Mouse (Mus musculus) cerebellum, adult 8-10 months (tissue): Measurements from ENCODE around the gene Gjc2.

Experiments
- DNase-seq: peaks from one replicate; pipeline ENCODE4 v3.0.0; 2022

Gene Gjc2

GRCm38 (mm10) chr11:59202081-59202995, 19.3 kb upstream of the Gjc2 start, which contains the start of gene Mrpl55:
Gene Mrpl55, plus strand, starts transcription at chr11:59202486.
- DNase-seq = peak; percentile 90

- no peak for DNase-seq
Measured at GRCm38 (mm10) chr11:59201216-59202002, 18.4 kb upstream of the Gjc2 start.

- no peak for DNase-seq
Measured at GRCm38 (mm10) chr11:59196230-59196629, 13.2 kb upstream of the Gjc2 start.

- DNase-seq = no peak
Measured at GRCm38 (mm10) chr11:59192059-59192386, 9.0 kb upstream of the Gjc2 start, which contains the start of gene Guk1. Gene Guk1, minus strand, starts transcription at chr11:59192212.

GRCm38 (mm10) chr11:59191231-59192058, 8.4 kb upstream of the Gjc2 start:
- DNase-seq = peak; percentile 88

GRCm38 (mm10) chr11:59187706-59188105, 4.7 kb upstream of the Gjc2 start:
- no peak for DNase-seq

GRCm38 (mm10) chr11:59185490-59185889, 2.5 kb upstream of the Gjc2 start:
- DNase-seq = no peak

GRCm38 (mm10) chr11:59183821-59184220, 808 bp upstream of the Gjc2 start:
- no peak for DNase-seq

GRCm38 (mm10) chr11:59176921-59177320, 6.1 kb downstream of the Gjc2 start:
- DNase-seq = no peak

GRCm38 (mm10) chr11:59176475-59176874, 6.5 kb downstream of the Gjc2 start:
- no peak for DNase-seq

GRCm38 (mm10) chr11:59174189-59174838, 8.7 kb downstream of the Gjc2 start:
- DNase-seq = no peak

- no peak for DNase-seq
Measured at GRCm38 (mm10) chr11:59170549-59170948, 12.5 kb downstream of the Gjc2 start.

GRCm38 (mm10) chr11:59169807-59170206, 13.2 kb downstream of the Gjc2 start:
- no peak for DNase-seq

- no peak for DNase-seq
Measured at GRCm38 (mm10) chr11:59165616-59166241, 17.3 kb downstream of the Gjc2 start.

GRCm38 (mm10) chr11:59164384-59164783, 18.6 kb downstream of the Gjc2 start:
- no peak for DNase-seq

- DNase-seq = peak; percentile 98
Measured at GRCm38 (mm10) chr11:59163255-59164236, 19.5 kb downstream of the Gjc2 start, which contains the start of gene Iba57. Gene Iba57, minus strand, starts transcription at chr11:59163739.

GRCm38 (mm10) chr11:59162443-59163254, 20.4 kb downstream of the Gjc2 start:
- no peak for DNase-seq

- no peak for DNase-seq
Measured at GRCm38 (mm10) chr11:59161398-59161797, 21.6 kb downstream of the Gjc2 start.

- DNase-seq = no peak
Measured at GRCm38 (mm10) chr11:59159558-59159957, 23.5 kb downstream of the Gjc2 start.

- no peak for DNase-seq
Measured at GRCm38 (mm10) chr11:59159099-59159498, 23.9 kb downstream of the Gjc2 start.
